In genomic region chr4:127200164-127200722, GRCm38 (mm10) we compare ENCODE assay signal across 11 mouse cellular contexts.
"Had no signal": no experiment of that assay in that cellular context is flagged by ENCODE, and none has a peak within 500 bp of the region (broad histone marks: within the 10 kb centered on the region; RNA-seq: fewer than 3 reads in every experiment).

No protein-coding gene starts in this region.

- DNase-seq: kidney, adult 9 months; lung, embryonic 14.5 days; lung, postnatal 10 days; lung, postnatal 4 days; right cerebral cortex, adult 18-20 months; right cerebral cortex, postnatal 25 days had no signal

- H3K27me3 ChIP-seq: limb, embryonic 15.5 days; midbrain, embryonic 12.5 days had no signal

- H3K9ac ChIP-seq: limb, embryonic 15.5 days; liver, embryonic 12.5 days; lung, embryonic 14.5 days; midbrain, embryonic 12.5 days had no signal

- H3K27ac ChIP-seq: kidney, postnatal 0 days; limb, embryonic 15.5 days; liver, embryonic 12.5 days; midbrain, embryonic 12.5 days had no signal

- H3K9me3 ChIP-seq: limb, embryonic 15.5 days; liver, embryonic 12.5 days; megakaryocyte, embryonic 14.5 days; midbrain, embryonic 12.5 days had no signal

- H3K4me1 ChIP-seq: liver, embryonic 12.5 days; megakaryocyte, embryonic 14.5 days; midbrain, embryonic 12.5 days had no signal

- H3K4me2 ChIP-seq: limb, embryonic 15.5 days; liver, embryonic 12.5 days; lung, embryonic 14.5 days; midbrain, embryonic 12.5 days had no signal

- H3K36me3 ChIP-seq: limb, embryonic 15.5 days; liver, embryonic 12.5 days had no signal

- ATAC-seq: liver, embryonic 12.5 days had no signal

- H3K4me3 ChIP-seq: limb, embryonic 15.5 days; liver, embryonic 12.5 days; megakaryocyte, embryonic 14.5 days; midbrain, embryonic 12.5 days had no signal
